Mouse (Mus musculus) kidney, embryonic 16.5 days (tissue): ENCODE results near the gene Pam. TPM values are rescaled to one million over a fixed set of nuclear protein-coding genes. Genes with fewer than 3 reads are reported as not detected.
A peak's percentile ranks its signal among the peaks of the same experiment; 100 is the strongest.

Experiments used
- ATAC-seq: fragments of 200-750 bp; cut with Nextera tagmentation; 2 replicates; pipeline ENCODE4 v1.8.0; 2017; ENCODE audit warnings: moderate TSS enrichment; ENCODE audit not compliant: low FRiP score, low TSS enrichment
- H3K27ac ChIP-seq: fragments of 300-500 bp; sonication (generic); 2 replicates; pipeline ENCODE4 v1.5.1; 2014; ENCODE audit warnings: low read length
- H3K27me3 ChIP-seq: fragments of 300-500 bp; sonication (generic); 2 replicates; pipeline ENCODE4 v1.6.1; 2014; ENCODE audit warnings: low read length, control low read depth, mixed read lengths; ENCODE audit not compliant: insufficient read depth
- H3K36me3 ChIP-seq: fragments of 300-500 bp; sonication (generic); 2 replicates; pipeline ENCODE4 v1.6.1; 2014; ENCODE audit warnings: low read length, control low read depth, mixed read lengths; ENCODE audit not compliant: insufficient read depth
- H3K4me1 ChIP-seq: fragments of 300-500 bp; sonication (generic); 2 replicates; pipeline ENCODE4 v1.6.1; 2014; ENCODE audit warnings: low read length, control low read depth, mixed read lengths; ENCODE audit not compliant: insufficient read depth
- H3K4me2 ChIP-seq: fragments of 300-500 bp; sonication (generic); replicated peaks from 2 replicates; pipeline ENCODE4 v1.6.1; 2014; ENCODE audit warnings: low read depth, low read length
- H3K4me3 ChIP-seq: fragments of 300-500 bp; sonication (generic); 2 replicates; pipeline ENCODE4 v1.5.1; 2014; ENCODE audit warnings: mild to moderate bottlenecking, low read length
- H3K9ac ChIP-seq: fragments of 300-500 bp; sonication (generic); replicated peaks from 2 replicates; pipeline ENCODE4 v1.6.1; 2014; ENCODE audit warnings: low read length
- H3K9me3 ChIP-seq: fragments of 300-500 bp; sonication (generic); 2 replicates; pipeline ENCODE4 v1.6.1; 2016; ENCODE audit warnings: low read length, control low read depth
- WGBS: fragments of 180-500 bp; shearing (Covaris S2); extraction: QIAGEN DNeasy Blood & Tissue Kit; methylation state at CpG from one replicate; pipeline ENCODE4 v1.1.7; 2014; 5-methylcytosine and 5-hydroxymethylcytosine counted together
- polyA plus RNA-seq: library from polyadenylated mRNA; unstranded; fragments of >200 nt; fragmentation: Nextera tagmentation; extraction: Ambion mirVana; gene quantifications from 2 replicates; pipeline ENCODE4 v1.2.1, GENCODE M21; 2015

The Pam gene
- polyA plus RNA-seq, 1 experiment from 2014 or later: 23.7 TPM

DNA sequence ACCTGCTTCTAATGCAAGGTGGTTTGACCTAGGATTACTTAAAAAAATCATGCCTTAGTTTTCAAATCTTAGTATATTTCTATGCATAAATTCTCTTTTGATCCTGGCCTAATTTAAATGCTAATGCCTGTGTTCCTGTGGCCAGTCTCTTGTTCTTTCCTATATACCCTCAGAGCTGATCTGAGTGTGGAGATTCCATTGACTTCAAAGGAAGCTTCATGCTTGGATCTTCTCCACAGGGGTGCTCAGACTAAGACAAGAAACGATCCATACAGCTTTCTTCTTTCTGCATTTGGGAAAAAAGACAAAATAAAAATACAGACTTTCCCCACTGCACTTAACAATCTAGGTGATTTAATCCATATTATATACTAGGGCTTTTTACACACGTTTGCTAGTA lies 12.2 kb upstream of the Pam start:
- no peak overlapping the region for H3K27ac ChIP-seq
- peaks cover 3% of the 10 kb centered on the region; the same call in 1 of the 2 replicates for H3K9me3 ChIP-seq
- 45% methylated on average over 2 of the region's 2 CpGs for WGBS
- no peak overlapping the region for H3K4me2 ChIP-seq
- H3K4me1 ChIP-seq: no peaks in the 10 kb centered on the region
- no peak overlapping the region for H3K9ac ChIP-seq
- H3K27me3 ChIP-seq: no peaks in the 10 kb centered on the region
- H3K4me3 ChIP-seq: no peak overlapping the region
- ATAC-seq: no peak
- H3K36me3 ChIP-seq: no peaks in the 10 kb centered on the region

- ATAC-seq: no peak
- 75% methylated on average over 4 of the region's 4 CpGs for WGBS
- no peak overlapping the region for H3K9ac ChIP-seq
- H3K9me3 ChIP-seq: peaks cover 3% of the 10 kb centered on the region; the same call in 1 of the 2 replicates
- H3K4me3 ChIP-seq: no peak overlapping the region
- no peak overlapping the region for H3K27ac ChIP-seq
- no peaks in the 10 kb centered on the region for H3K27me3 ChIP-seq
- no peaks in the 10 kb centered on the region for H3K36me3 ChIP-seq
- no peaks in the 10 kb centered on the region for H3K4me1 ChIP-seq
- H3K4me2 ChIP-seq: no peak overlapping the region
Measured at GRCm38 (mm10) chr1:98099441-98099840, 4.0 kb upstream of the Pam start.

DNA sequence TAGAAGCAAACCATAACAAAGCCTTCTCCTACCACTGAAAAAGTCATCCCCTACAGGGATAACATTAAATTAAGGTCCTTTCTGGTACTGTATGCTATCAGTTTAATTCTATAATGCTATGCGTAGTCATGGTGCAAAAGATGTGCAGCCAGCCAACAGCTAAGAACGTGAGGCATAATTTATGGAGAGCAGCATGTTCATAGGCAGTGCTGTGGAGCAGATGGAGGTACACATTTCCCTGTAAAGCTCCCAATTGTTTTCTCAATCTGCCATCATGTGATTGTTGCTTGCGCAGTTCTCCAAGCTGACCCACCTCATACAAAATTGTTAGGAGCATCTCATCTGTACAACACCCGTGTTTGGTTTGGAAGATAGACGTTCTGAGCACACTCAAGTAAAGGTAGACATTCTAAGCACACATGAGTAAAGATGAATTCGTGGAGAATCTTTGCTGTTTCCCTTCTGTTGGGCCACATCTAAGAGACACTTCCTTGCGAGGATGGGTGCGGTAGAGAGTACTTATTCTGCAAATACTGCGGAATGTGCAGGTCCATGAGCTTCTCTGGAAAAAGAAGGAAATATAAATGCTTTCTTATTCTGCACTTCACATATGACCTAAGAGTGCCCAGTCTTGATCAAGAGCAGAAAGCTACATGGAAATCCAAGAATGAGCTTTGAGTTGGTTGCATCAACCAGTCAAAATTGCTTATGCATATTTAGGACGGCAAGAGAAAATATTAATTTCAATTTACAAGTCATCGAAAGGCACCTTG lies 2.7 kb upstream of the Pam start:
- Histone ChIP-seq H3K4me3 (no peak overlapping the region), H3K9ac (no peak overlapping the region), H3K27me3 (no peaks in the 10 kb centered on the region), H3K36me3 (no peaks in the 10 kb centered on the region), H3K4me1 (no peaks in the 10 kb centered on the region), H3K27ac (no peak overlapping the region), H3K9me3 (peaks cover 2% of the 10 kb centered on the region; the same call in 1 of the 2 replicates), H3K4me2 (no peak overlapping the region)
- WGBS: 90% methylated on average over 11 of the region's 11 CpGs
- ATAC-seq: no peak

DNA sequence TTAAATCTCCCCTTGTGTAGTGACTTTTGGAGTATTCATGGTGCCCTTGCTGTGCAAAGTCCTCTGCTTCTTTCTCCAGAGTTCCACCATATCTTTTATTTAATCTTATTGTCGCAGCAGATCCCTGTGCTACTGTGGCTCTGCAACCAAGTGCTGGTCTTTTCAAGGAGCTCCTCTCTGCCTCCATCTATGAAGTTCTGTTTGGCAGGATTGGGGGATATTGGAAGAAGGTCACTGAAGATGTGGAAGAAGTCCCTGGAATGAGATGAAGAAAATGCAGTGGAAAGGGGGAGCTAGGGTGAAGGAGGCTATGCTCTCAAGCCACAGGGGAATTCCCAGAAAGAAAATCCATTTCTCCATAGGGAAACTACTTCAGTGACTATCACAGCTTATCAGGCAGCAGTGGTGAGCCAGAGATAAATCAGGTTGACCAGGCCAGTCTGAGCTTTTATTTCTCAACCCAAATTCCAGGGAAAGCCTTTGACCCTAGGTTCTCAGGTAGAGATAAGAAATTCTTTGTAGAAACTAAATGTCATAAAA lies 1.0 kb upstream of the Pam start:
- no peaks in the 10 kb centered on the region for H3K27me3 ChIP-seq
- no peaks in the 10 kb centered on the region for H3K4me1 ChIP-seq
- no peak overlapping the region for H3K27ac ChIP-seq
- no peaks in the 10 kb centered on the region for H3K9me3 ChIP-seq
- no peak for ATAC-seq
- WGBS: 63% methylated on average over 1 of the region's 1 CpGs
- no peaks in the 10 kb centered on the region for H3K36me3 ChIP-seq
- no peak overlapping the region; the same call in 1 of the 2 replicates for H3K4me2 ChIP-seq
- no peak overlapping the region for H3K9ac ChIP-seq
- H3K4me3 ChIP-seq: no peak overlapping the region

GRCm38 (mm10) chr1:98095991-98096330 lies 515 bp upstream of the Pam start:
- Histone ChIP-seq H3K36me3 (no peaks in the 10 kb centered on the region), H3K27me3 (no peaks in the 10 kb centered on the region), H3K4me1 (no peaks in the 10 kb centered on the region), H3K9me3 (no peaks in the 10 kb centered on the region), H3K4me3 (peak overlapping the region; percentile 57), H3K4me2 (peak overlapping the region; percentile 53), H3K9ac (peak overlapping the region; percentile 78), H3K27ac (peak overlapping the region; percentile 13)
- 0 out of 2 replicates have a peak, but pooled peaks have one; percentile 1 for ATAC-seq
- 36% methylated on average over 9 of the region's 9 CpGs for WGBS

- WGBS: under 1% methylated on average over 20 of the region's 20 CpGs
- peak overlapping the region; percentile 53 for H3K4me2 ChIP-seq
- peak overlapping the region; percentile 57 for H3K4me3 ChIP-seq
- no peaks in the 10 kb centered on the region for H3K9me3 ChIP-seq
- peak; percentile 42 for ATAC-seq
- no peaks in the 10 kb centered on the region for H3K4me1 ChIP-seq
- H3K36me3 ChIP-seq: no peaks in the 10 kb centered on the region
- no peaks in the 10 kb centered on the region for H3K27me3 ChIP-seq
- peak overlapping the region; percentile 78 for H3K9ac ChIP-seq
- H3K27ac ChIP-seq: peak overlapping the region; percentile 13; the same call in 1 of the 2 replicates
Measured at GRCm38 (mm10) chr1:98094811-98095245, 618 bp downstream of the Pam start.

DNA sequence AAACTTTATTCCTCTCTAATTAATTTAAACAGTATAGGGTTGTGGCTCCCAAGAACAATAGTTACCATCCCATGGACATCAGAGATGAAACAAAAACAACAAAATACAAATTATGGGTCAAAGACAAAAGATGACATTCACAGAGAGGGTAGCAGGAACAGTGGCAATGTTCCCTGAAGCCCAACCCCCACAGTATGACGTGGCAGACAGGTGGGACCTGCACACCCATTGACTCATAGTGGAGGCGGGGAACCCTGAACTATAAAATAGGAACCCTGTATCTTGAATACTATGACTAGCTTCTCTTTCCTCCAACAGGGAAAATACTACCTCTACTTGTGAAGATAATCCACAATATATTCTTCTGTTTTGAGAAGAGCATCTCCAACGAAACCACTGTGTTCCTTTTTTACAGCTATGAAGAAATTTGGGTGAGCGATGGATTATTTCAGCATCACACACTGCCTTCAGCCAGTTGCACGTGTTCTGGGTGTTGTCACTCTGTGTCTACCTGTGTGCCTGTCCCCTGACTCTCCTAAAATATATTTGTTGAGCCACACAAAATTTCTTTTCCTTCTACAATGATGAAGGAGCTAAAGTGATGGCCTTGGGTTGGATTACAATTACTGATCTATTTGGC lies 6.0 kb downstream of the Pam start:
- no peak overlapping the region for H3K4me2 ChIP-seq
- H3K9ac ChIP-seq: no peak overlapping the region
- no peak overlapping the region for H3K4me3 ChIP-seq
- no peak for ATAC-seq
- WGBS: 87% methylated on average over 5 of the region's 5 CpGs
- H3K36me3 ChIP-seq: no peaks in the 10 kb centered on the region
- H3K27me3 ChIP-seq: no peaks in the 10 kb centered on the region
- no peak overlapping the region for H3K27ac ChIP-seq
- H3K4me1 ChIP-seq: peaks cover 4% of the 10 kb centered on the region; the same call in 1 of the 2 replicates
- no peaks in the 10 kb centered on the region for H3K9me3 ChIP-seq

DNA sequence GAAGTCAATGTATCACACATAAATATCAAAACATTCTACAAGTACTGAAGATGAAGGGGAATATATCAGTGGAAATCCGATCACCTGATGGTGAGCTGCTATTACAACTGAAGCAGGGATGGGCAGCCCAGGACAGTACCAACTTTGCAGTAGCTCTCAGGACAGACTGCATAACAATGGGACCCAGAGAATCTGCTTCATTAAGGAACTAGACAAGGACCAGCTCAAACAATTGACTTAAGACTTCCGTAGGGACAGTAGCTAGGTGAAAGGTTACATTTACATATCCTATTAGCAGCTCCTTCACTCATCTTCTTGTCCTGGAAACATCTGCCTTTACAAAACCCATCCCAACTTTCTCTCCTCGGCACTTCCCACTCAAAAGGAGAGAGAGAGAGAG lies 9.0 kb downstream of the Pam start:
- no peak for ATAC-seq
- no peaks in the 10 kb centered on the region for H3K36me3 ChIP-seq
- 49% methylated on average over 3 of the region's 3 CpGs for WGBS
- H3K27ac ChIP-seq: no peak overlapping the region
- peaks cover 13% of the 10 kb centered on the region; the same call in 1 of the 2 replicates for H3K4me1 ChIP-seq
- H3K4me3 ChIP-seq: no peak overlapping the region
- H3K27me3 ChIP-seq: no peaks in the 10 kb centered on the region
- H3K9me3 ChIP-seq: no peaks in the 10 kb centered on the region
- no peak overlapping the region for H3K4me2 ChIP-seq
- H3K9ac ChIP-seq: no peak overlapping the region

GRCm38 (mm10) chr1:98084596-98085274 lies 10.7 kb downstream of the Pam start:
- Histone ChIP-seq H3K4me1 (peaks cover 16% of the 10 kb centered on the region; the same call in 1 of the 2 replicates), H3K9me3 (no peaks in the 10 kb centered on the region), H3K27ac (no peak overlapping the region), H3K4me3 (no peak overlapping the region), H3K9ac (no peak overlapping the region), H3K4me2 (no peak overlapping the region), H3K27me3 (no peaks in the 10 kb centered on the region), H3K36me3 (no peaks in the 10 kb centered on the region)
- no peak for ATAC-seq
- 65% methylated on average over 13 of the region's 13 CpGs for WGBS
